Mouse (Mus musculus): ENCODE data around the gene Hoxa5. TPM values are rescaled to one million over a fixed set of nuclear protein-coding genes. Genes with fewer than 3 reads are reported as not detected.

The Hoxa5 gene
- polyA plus RNA-seq (2015; fragmentation: Nextera tagmentation; extraction: Ambion mirVana), result 14.8 and 15.3 TPM in 2 replicates

DNA sequence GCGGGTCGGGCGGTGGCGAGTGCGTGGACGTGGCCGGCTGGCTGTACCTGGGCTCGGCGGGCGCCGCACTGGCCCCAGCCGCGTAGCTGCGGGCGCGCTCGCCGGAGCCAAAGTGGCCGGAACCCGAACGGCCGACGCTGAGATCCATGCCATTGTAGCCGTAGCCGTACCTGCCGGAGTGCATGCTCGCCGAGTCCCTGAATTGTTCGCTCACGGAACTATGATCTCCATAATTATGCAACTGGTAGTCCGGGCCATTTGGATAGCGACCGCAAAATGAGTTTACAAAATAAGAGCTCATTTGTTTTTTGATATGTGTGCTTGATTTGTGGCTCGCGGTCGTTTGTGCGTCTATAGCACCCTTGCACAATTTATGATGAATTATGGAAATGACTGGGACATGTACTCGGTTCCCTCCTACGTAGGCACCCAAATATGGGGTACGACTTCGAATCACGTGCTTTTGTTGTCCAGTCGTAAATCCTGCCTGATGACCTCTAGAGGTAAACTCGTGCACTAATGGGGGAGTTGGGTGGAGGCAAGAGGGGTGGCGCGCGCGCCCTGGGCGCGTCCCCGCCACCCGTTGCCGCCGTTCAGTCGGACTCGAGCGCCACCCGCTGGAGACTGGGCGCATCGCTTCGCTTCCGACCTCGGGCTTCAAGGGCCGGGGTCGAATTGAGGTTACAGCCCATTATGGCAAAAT lies at the start of gene Hoxa5:
Gene Hoxa5, minus strand, starts transcription at position 538 of the 703 bp plus-strand sequence.
- no peaks in the 10 kb centered on the region for H3K9me3 ChIP-seq (ENCODE audit: control insufficient read depth)
- 1% methylated on average over 64 of the region's 65 CpGs for WGBS
- H3K36me3 ChIP-seq (ENCODE audit: control insufficient read depth, insufficient read depth), result no peaks in the 10 kb centered on the region
- peak; percentile 93 for TF ChIP-seq CTCF (IDR thresholded peaks at IDR 0.05; ENCODE audit: low read depth)
- peak within 1 kb of the TSS; percentile 71 for H3K4me3 ChIP-seq (ENCODE audit: low read depth, low read length)
- H3K4me2 ChIP-seq (replicated peaks; ENCODE audit: low read depth), result peak within 1 kb of the TSS; percentile 96
- H3K9ac ChIP-seq (ENCODE audit: low read depth, low read length), result peak within 1 kb of the TSS; percentile 77
- ATAC-seq, result peak; percentile 52
- peak within 1 kb of the TSS; percentile 57 for H3K27ac ChIP-seq (ENCODE audit: low read depth, low read length)
- H3K27me3 ChIP-seq (replicated peaks; ENCODE audit: control insufficient read depth, insufficient read depth, low read length), result peaks cover 53% of the 10 kb centered on the region
- H3K4me1 ChIP-seq (replicated peaks; ENCODE audit: control insufficient read depth, insufficient read depth, low read length), result no peaks in the 10 kb centered on the region

DNA sequence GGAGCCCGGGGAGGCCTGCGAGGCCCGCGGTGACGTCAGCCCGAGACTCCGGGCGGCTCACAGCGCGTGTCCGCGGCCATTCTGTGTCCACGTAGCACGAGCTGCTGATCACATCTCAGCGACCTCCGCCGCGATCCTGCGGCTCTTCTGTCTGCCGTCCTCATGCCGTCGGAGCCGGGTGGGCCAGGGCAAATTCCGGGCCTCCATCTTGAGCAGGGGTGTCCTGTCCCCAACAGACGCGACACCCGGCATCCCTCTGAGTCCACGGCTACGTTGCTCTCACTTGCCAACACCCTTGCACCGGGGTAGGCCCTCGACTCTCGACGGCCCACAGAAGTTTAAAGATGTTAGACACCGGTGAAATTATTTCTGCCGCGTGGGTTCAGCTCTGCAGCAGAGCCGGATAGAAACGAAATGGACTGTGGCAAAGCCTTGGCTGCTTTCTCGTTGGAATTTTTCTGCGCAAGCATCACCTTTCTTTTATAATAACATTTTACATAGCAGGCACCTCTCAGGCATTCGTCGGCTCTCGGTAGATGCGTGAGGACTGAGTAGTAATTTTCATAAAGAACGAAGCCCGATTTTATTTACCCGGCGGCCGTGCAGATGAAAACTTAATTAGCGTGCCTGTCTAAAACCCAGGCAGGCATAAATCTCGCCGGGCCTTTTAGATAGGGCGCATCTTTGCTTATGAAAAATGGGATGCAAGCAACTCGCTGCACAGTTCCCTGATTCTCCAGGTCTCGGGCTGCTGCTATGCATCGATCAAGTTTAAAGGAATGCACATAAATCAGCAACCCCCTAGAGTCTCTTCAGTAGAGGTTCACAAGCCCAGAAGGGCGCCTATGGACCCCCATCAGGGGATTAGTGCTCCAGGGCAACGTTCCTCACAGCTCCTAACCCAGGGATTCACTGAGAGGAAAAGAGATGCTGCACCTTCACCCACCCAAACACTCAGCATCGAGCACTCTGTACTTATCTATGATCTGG lies 49.4 kb upstream of the Hoxa5 start:
- Histone ChIP-seq H3K9ac (ENCODE audit: low read depth, low read length) (no peak overlapping the region), H3K27me3 (replicated peaks; ENCODE audit: control insufficient read depth, insufficient read depth, low read length) (peaks cover 93% of the 10 kb centered on the region), H3K36me3 (ENCODE audit: control insufficient read depth, insufficient read depth) (no peaks in the 10 kb centered on the region), H3K4me1 (replicated peaks; ENCODE audit: control insufficient read depth, insufficient read depth, low read length) (no peaks in the 10 kb centered on the region), H3K9me3 (ENCODE audit: control insufficient read depth) (no peaks in the 10 kb centered on the region), H3K27ac (ENCODE audit: low read depth, low read length) (no peak overlapping the region), H3K4me3 (ENCODE audit: low read depth, low read length) (peak overlapping the region; percentile 3; the same call in 1 of the 2 replicates), H3K4me2 (replicated peaks; ENCODE audit: low read depth) (peak overlapping the region; percentile 28)
- ATAC-seq, result 0 out of 2 replicates have a peak, but pooled peaks have one; percentile 16
- 2% methylated on average over 59 of the region's 59 CpGs for WGBS
- no peak for TF ChIP-seq CTCF (IDR thresholded peaks at IDR 0.05; ENCODE audit: low read depth)

DNA sequence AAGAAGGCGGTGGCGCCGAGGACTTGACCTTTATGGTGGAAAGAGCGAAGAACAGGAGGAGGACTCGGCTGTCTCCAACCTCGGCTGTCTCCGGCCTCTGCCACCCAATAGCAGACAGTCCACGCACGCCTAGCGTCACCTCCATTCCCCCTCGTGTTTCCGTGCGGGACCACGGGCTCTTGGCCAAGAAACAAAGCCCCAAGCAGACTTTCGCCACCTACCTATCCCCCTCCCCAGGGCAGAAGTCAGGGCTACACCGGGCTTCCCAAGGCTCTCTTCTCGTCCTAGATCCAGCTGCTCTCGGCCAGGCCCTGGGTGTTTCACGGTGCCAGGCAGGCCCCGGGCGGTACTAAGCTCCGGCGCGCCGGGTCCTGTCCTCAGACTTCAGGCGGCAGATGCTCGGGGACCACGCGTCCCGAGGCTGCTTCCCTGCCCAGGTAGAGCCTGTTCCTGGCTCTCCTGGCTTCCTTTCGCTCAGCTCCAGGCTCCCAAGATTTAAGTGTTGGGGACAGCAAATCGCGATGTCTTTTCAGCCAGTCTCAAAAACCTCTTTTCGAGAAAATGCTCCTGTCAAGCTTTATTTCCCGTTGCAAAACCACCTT lies 48.5 kb upstream of the Hoxa5 start:
- H3K4me1 ChIP-seq (replicated peaks; ENCODE audit: control insufficient read depth, insufficient read depth, low read length), result no peaks in the 10 kb centered on the region
- H3K9ac ChIP-seq (ENCODE audit: low read depth, low read length), result no peak overlapping the region
- TF ChIP-seq CTCF (IDR thresholded peaks at IDR 0.05; ENCODE audit: low read depth), result no peak
- no peaks in the 10 kb centered on the region for H3K9me3 ChIP-seq (ENCODE audit: control insufficient read depth)
- peak overlapping the region; percentile 1; the same call in 1 of the 2 replicates for H3K4me3 ChIP-seq (ENCODE audit: low read depth, low read length)
- WGBS, result 3% methylated on average over 35 of the region's 35 CpGs
- H3K4me2 ChIP-seq (replicated peaks; ENCODE audit: low read depth), result peak overlapping the region; percentile 28; the same call in 1 of the 2 replicates
- no peak overlapping the region for H3K27ac ChIP-seq (ENCODE audit: low read depth, low read length)
- peaks cover 93% of the 10 kb centered on the region for H3K27me3 ChIP-seq (replicated peaks; ENCODE audit: control insufficient read depth, insufficient read depth, low read length)
- ATAC-seq, result no peak
- H3K36me3 ChIP-seq (ENCODE audit: control insufficient read depth, insufficient read depth), result no peaks in the 10 kb centered on the region

DNA sequence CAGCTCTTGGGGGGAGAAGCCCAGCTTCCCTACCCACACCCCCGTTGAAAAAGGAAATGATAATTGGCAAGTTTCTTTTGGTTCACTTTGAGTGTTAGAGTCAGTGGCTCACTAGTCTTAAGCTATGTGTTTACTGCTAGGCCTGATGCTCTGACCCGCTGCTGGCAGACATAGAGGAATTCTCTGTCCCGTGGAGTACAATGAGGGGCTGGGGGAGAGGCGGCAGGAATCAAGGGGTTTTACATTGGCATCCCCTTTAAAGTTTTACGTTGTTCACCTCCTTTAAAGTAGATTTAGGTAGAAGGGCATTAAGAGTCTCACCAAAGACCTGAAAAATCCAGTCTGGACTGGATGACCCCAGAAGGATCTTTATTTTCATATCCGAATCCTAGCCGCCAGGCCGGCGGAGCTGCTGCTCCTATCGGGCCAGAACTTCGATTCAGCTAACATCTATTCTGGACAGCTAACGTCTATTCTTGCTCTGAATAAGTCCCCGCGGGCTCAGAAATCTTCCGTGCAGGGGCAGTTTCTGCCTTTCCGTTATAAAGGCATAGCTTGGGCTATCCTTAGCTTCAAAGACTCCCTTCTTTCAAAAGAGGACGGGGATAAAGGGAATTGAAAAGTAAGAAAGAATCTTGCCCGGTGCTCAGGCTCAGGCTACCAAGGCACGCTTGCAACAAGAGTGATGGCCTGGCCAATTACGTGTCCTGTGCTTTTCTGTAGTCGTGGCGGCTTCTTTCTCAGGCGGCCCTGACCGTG lies 47.8 kb upstream of the Hoxa5 start:
- Histone ChIP-seq H3K4me3 (ENCODE audit: low read depth, low read length) (peak overlapping the region; percentile 1; the same call in 1 of the 2 replicates), H3K27ac (ENCODE audit: low read depth, low read length) (no peak overlapping the region), H3K4me2 (replicated peaks; ENCODE audit: low read depth) (0 out of 2 replicates have a peak overlapping the region, but pooled peaks have one; percentile 28), H3K9me3 (ENCODE audit: control insufficient read depth) (no peaks in the 10 kb centered on the region), H3K27me3 (replicated peaks; ENCODE audit: control insufficient read depth, insufficient read depth, low read length) (peaks cover 94% of the 10 kb centered on the region), H3K4me1 (replicated peaks; ENCODE audit: control insufficient read depth, insufficient read depth, low read length) (no peaks in the 10 kb centered on the region), H3K9ac (ENCODE audit: low read depth, low read length) (no peak overlapping the region), H3K36me3 (ENCODE audit: control insufficient read depth, insufficient read depth) (no peaks in the 10 kb centered on the region)
- ATAC-seq, result no peak
- TF ChIP-seq CTCF (IDR thresholded peaks at IDR 0.05; ENCODE audit: low read depth), result no peak
- WGBS, result 3% methylated on average over 24 of the region's 24 CpGs

DNA sequence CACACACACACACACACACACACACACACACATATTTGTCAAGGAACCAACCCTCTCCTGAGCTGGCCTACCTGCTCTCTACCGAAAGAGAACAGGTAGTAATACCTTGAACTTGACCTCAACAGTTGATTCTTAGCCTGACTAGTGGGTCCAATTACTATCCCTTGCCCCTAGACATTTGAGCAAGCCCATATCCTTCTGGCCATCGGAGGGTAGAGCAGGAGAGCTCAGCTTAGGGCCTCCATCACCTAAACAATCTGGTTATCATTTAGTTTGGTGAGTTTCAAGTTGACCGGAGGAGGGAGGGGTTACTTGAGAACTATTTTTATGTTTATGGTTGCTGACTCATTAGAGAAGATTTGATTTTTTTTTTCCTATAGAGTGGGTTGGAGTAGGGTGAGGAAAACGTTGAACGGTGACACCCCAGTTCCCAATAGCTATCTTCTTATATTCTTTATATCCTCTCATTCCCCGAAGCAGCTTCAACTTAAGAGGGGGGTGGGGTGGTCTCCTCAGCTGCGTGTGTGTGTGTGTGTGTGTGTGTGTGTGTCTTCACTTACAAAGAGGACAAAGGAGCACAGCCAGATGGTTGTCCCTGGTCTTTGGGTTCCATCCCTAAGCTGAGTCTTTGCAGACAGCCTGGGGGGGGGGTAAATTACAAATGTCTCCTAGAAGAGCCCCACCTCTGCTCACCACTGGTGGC lies 46.9 kb upstream of the Hoxa5 start:
- no peak for ATAC-seq
- H3K27me3 ChIP-seq (replicated peaks; ENCODE audit: control insufficient read depth, insufficient read depth, low read length), result peaks cover 98% of the 10 kb centered on the region

More for the DNA sequence above, 46.9 kb upstream of the Hoxa5 start:
- H3K4me1 ChIP-seq (replicated peaks; ENCODE audit: control insufficient read depth, insufficient read depth, low read length), result no peaks in the 10 kb centered on the region
- no peak overlapping the region for H3K9ac ChIP-seq (ENCODE audit: low read depth, low read length)
- no peaks in the 10 kb centered on the region for H3K36me3 ChIP-seq (ENCODE audit: control insufficient read depth, insufficient read depth)
- no peaks in the 10 kb centered on the region for H3K9me3 ChIP-seq (ENCODE audit: control insufficient read depth)
- H3K4me2 ChIP-seq (replicated peaks; ENCODE audit: low read depth), result no peak overlapping the region
- H3K4me3 ChIP-seq (ENCODE audit: low read depth, low read length), result no peak overlapping the region
- 12% methylated on average over 7 of the region's 7 CpGs for WGBS
- TF ChIP-seq CTCF (IDR thresholded peaks at IDR 0.05; ENCODE audit: low read depth), result no peak
- no peak overlapping the region for H3K27ac ChIP-seq (ENCODE audit: low read depth, low read length)

Measured in intestine, postnatal 0 days (tissue).